Mouse (Mus musculus) testis, adult 2 months (tissue): ENCODE results near the gene Rps6kc1. TPM values are rescaled to one million over a fixed set of nuclear protein-coding genes. Genes with fewer than 3 reads are reported as not detected.

Experiments used
- H3K27ac ChIP-seq: fragments of 200-500 bp; 2 replicates; pipeline ENCODE4 v1.5.1; 2012; ENCODE audit warnings: low read depth, low read length; ENCODE audit not compliant: control insufficient read depth, insufficient read depth
- H3K27me3 ChIP-seq: fragments of 200-500 bp; 2 replicates; pipeline ENCODE4 v1.6.1; 2012; ENCODE audit warnings: mild to moderate bottlenecking, low read length, moderate library complexity; ENCODE audit not compliant: control insufficient read depth, insufficient read depth
- H3K36me3 ChIP-seq: fragments of 200-500 bp; 2 replicates; pipeline ENCODE4 v1.6.1; 2012; ENCODE audit warnings: mild to moderate bottlenecking, low read length; ENCODE audit not compliant: control insufficient read depth, insufficient read depth
- H3K4me1 ChIP-seq: fragments of 200-500 bp; 2 replicates; pipeline ENCODE4 v1.6.1; 2012; ENCODE audit warnings: low read length; ENCODE audit not compliant: control insufficient read depth, insufficient read depth
- H3K4me3 ChIP-seq: fragments of 200-500 bp; 2 replicates; pipeline ENCODE4 v1.5.1; 2012; ENCODE audit warnings: low read depth, mild to moderate bottlenecking, low read length, moderate library complexity, mixed read lengths; ENCODE audit not compliant: control insufficient read depth
- CTCF ChIP-seq: fragments of 200-500 bp; IDR thresholded peaks from 2 replicates; pipeline ENCODE4 v1.5.1; 2012; ENCODE audit warnings: low read depth, mild to moderate bottlenecking, inconsistent platforms, low read length, moderate library complexity; ENCODE audit not compliant: control insufficient read depth, insufficient read depth, insufficient replicate concordance
- POLR2A ChIP-seq: fragments of 200-500 bp; IDR thresholded peaks from 2 replicates; pipeline ENCODE4 v1.6.1; 2012; ENCODE audit warnings: low read depth, mild to moderate bottlenecking, inconsistent platforms, low read length, moderate library complexity; ENCODE audit not compliant: control insufficient read depth
- polyA plus RNA-seq: library from polyadenylated mRNA; depleted of rRNA; stranded (reverse); fragments of >200 nt; gene quantifications from 2 replicates; pipeline ENCODE4 v1.2.3, GENCODE M21; 2012

The Rps6kc1 gene
- polyA plus RNA-seq, 1 experiment: 3.0 TPM

- no peaks in the 10 kb centered on the region for H3K36me3 ChIP-seq
- H3K4me1 ChIP-seq: no peaks in the 10 kb centered on the region
- H3K27ac ChIP-seq: no peak overlapping the region
- no peaks in the 10 kb centered on the region for H3K27me3 ChIP-seq
- no peak overlapping the region for H3K4me3 ChIP-seq
- TF ChIP-seq POLR2A (no peak), CTCF (no peak)
Measured at GRCm38 (mm10) chr1:190848676-190849075, 62.9 kb downstream of the Rps6kc1 start.

- no peaks in the 10 kb centered on the region for H3K27me3 ChIP-seq
- no peak overlapping the region for H3K27ac ChIP-seq
- H3K36me3 ChIP-seq: no peaks in the 10 kb centered on the region
- H3K4me3 ChIP-seq: no peak overlapping the region
- no peak for TF ChIP-seq POLR2A
- no peak for TF ChIP-seq CTCF
- H3K4me1 ChIP-seq: no peaks in the 10 kb centered on the region
Measured at GRCm38 (mm10) chr1:190846956-190847355, 64.6 kb downstream of the Rps6kc1 start.

- no peaks in the 10 kb centered on the region for H3K36me3 ChIP-seq
- H3K4me3 ChIP-seq: no peak overlapping the region
- TF ChIP-seq POLR2A (no peak), CTCF (no peak)
- no peaks in the 10 kb centered on the region for H3K27me3 ChIP-seq
- H3K4me1 ChIP-seq: no peaks in the 10 kb centered on the region
- no peak overlapping the region for H3K27ac ChIP-seq
Measured at GRCm38 (mm10) chr1:190846074-190846730, 65.4 kb downstream of the Rps6kc1 start.

GRCm38 (mm10) chr1:190845419-190845818 lies 66.2 kb downstream of the Rps6kc1 start:
- H3K27ac ChIP-seq: no peak overlapping the region
- no peak overlapping the region for H3K4me3 ChIP-seq
- no peaks in the 10 kb centered on the region for H3K4me1 ChIP-seq
- no peaks in the 10 kb centered on the region for H3K27me3 ChIP-seq
- TF ChIP-seq CTCF (no peak), POLR2A (no peak)
- H3K36me3 ChIP-seq: no peaks in the 10 kb centered on the region

- Histone ChIP-seq H3K4me3 (no peak overlapping the region), H3K4me1 (no peaks in the 10 kb centered on the region), H3K27ac (no peak overlapping the region), H3K36me3 (no peaks in the 10 kb centered on the region), H3K27me3 (no peaks in the 10 kb centered on the region)
- TF ChIP-seq CTCF: no peak
- no peak for TF ChIP-seq POLR2A
Measured at GRCm38 (mm10) chr1:190844356-190844755, 67.2 kb downstream of the Rps6kc1 start.

- no peaks in the 10 kb centered on the region for H3K27me3 ChIP-seq
- H3K4me3 ChIP-seq: no peak overlapping the region
- H3K27ac ChIP-seq: no peak overlapping the region
- no peak for TF ChIP-seq CTCF
- TF ChIP-seq POLR2A: no peak
- H3K4me1 ChIP-seq: no peaks in the 10 kb centered on the region
- no peaks in the 10 kb centered on the region for H3K36me3 ChIP-seq
Measured at GRCm38 (mm10) chr1:190836046-190836445, 75.5 kb downstream of the Rps6kc1 start.

- Histone ChIP-seq H3K27ac (no peak overlapping the region), H3K4me1 (no peaks in the 10 kb centered on the region), H3K36me3 (no peaks in the 10 kb centered on the region), H3K4me3 (no peak overlapping the region), H3K27me3 (no peaks in the 10 kb centered on the region)
- TF ChIP-seq CTCF: no peak
- no peak for TF ChIP-seq POLR2A
Measured at GRCm38 (mm10) chr1:190834201-190834907, 77.2 kb downstream of the Rps6kc1 start.
